Mouse (Mus musculus): ENCODE data around the gene Ihh. TPM values are rescaled to one million over a fixed set of nuclear protein-coding genes. Genes with fewer than 3 reads are reported as not detected.
A peak's percentile ranks its signal among the peaks of the same experiment; 100 is the strongest.

Gene Ihh
- polyA plus RNA-seq, 1 experiment from 2014 or later: 0.17 TPM

- Histone ChIP-seq H3K9ac (ENCODE audit: low read length) (no peak overlapping the region), H3K27me3 (ENCODE audit: control insufficient read depth, insufficient read depth, low read length) (peaks cover 18% of the 10 kb centered on the region), H3K36me3 (ENCODE audit: control insufficient read depth, insufficient read depth) (no peaks in the 10 kb centered on the region), H3K27ac (ENCODE audit: low read length) (no peak overlapping the region), H3K4me2 (ENCODE audit: low read depth, low read length) (no peak overlapping the region), H3K4me1 (ENCODE audit: control insufficient read depth, insufficient read depth, low read length) (no peaks in the 10 kb centered on the region), H3K4me3 (ENCODE audit: low read length) (no peak overlapping the region), H3K9me3 (replicated peaks; ENCODE audit: control insufficient read depth, low read length) (no peaks in the 10 kb centered on the region)
- no peak; the same call in 1 of the 2 replicates for ATAC-seq (replicated peaks; ENCODE audit: extremely low read depth, insufficient read depth, low FRiP score)
- 32% methylated on average over 6 of the region's 6 CpGs for WGBS
Observed at GRCm38 (mm10) chr1:74926721-74927120, 24.8 kb downstream of the Ihh start.

DNA sequence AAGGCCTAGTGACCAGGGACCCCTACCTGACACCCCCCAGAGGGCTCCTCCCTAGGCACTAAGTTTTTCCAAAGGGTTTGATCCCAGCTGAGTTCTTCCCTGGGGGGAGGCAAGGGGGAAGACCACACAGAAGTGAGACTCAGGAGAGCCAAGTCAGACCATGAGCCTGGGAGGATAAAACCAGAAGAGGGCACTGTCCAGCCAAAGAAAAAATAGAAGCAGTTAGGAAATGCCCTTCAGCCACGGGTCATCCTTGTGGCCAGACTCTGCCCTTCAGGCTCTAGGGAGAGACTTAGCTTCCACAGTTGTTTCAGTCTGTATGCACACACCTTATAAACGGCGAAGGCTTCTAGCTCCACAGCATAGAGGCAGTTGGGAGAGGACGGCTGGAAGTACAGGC lies 27.0 kb downstream of the Ihh start:
- Histone ChIP-seq H3K27me3 (ENCODE audit: control insufficient read depth, insufficient read depth, low read length) (peaks cover 16% of the 10 kb centered on the region), H3K36me3 (ENCODE audit: control insufficient read depth, insufficient read depth) (no peaks in the 10 kb centered on the region), H3K27ac (ENCODE audit: low read length) (no peak overlapping the region), H3K4me1 (ENCODE audit: control insufficient read depth, insufficient read depth, low read length) (no peaks in the 10 kb centered on the region), H3K9ac (ENCODE audit: low read length) (no peak overlapping the region), H3K4me2 (ENCODE audit: low read depth, low read length) (no peak overlapping the region), H3K9me3 (replicated peaks; ENCODE audit: control insufficient read depth, low read length) (no peaks in the 10 kb centered on the region), H3K4me3 (ENCODE audit: low read length) (no peak overlapping the region)
- 67% methylated on average over 4 of the region's 4 CpGs for WGBS
- ATAC-seq (replicated peaks; ENCODE audit: extremely low read depth, insufficient read depth, low FRiP score): no peak

- WGBS: 35% methylated on average over 13 of the region's 13 CpGs
- H3K9me3 ChIP-seq (replicated peaks; ENCODE audit: control insufficient read depth, low read length): no peaks in the 10 kb centered on the region; the same call in 1 of the 2 replicates
- no peak overlapping the region; the same call in 1 of the 2 replicates for H3K4me2 ChIP-seq (ENCODE audit: low read depth, low read length)
- no peak overlapping the region for H3K4me3 ChIP-seq (ENCODE audit: low read length)
- peaks cover 9% of the 10 kb centered on the region; the same call in 1 of the 2 replicates for H3K27me3 ChIP-seq (ENCODE audit: control insufficient read depth, insufficient read depth, low read length)
- H3K4me1 ChIP-seq (ENCODE audit: control insufficient read depth, insufficient read depth, low read length): no peaks in the 10 kb centered on the region
- ATAC-seq (replicated peaks; ENCODE audit: extremely low read depth, insufficient read depth, low FRiP score): no peak
- no peak overlapping the region for H3K9ac ChIP-seq (ENCODE audit: low read length)
- no peaks in the 10 kb centered on the region for H3K36me3 ChIP-seq (ENCODE audit: control insufficient read depth, insufficient read depth)
- H3K27ac ChIP-seq (ENCODE audit: low read length): no peak overlapping the region
Observed at GRCm38 (mm10) chr1:74915706-74916105, 35.8 kb downstream of the Ihh start.

DNA sequence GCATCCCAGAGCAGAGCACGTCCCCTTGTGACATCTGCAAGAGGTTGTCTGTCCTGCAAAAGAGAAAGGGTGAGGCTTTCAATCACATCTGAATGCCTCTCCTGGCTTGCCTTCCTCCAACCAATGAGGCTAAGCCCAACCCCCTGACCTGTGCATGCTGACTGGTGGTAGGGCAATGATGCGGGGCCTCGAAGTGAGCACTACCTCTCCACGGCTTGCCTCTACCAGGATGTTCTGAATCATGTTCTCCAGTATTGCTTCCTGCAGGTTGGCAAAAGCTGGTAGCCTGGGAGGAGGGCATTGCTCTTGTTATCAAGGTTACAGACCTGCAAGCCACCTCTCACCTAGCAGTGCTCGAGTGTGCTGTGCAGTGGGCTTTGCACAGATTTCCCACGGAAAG lies 49.3 kb downstream of the Ihh start:
- no peaks in the 10 kb centered on the region for H3K36me3 ChIP-seq (ENCODE audit: control insufficient read depth, insufficient read depth)
- WGBS: 20% methylated on average over 6 of the region's 6 CpGs
- H3K4me3 ChIP-seq (ENCODE audit: low read length): no peak overlapping the region
- H3K9ac ChIP-seq (ENCODE audit: low read length): no peak overlapping the region
- no peak overlapping the region for H3K27ac ChIP-seq (ENCODE audit: low read length)
- H3K9me3 ChIP-seq (replicated peaks; ENCODE audit: control insufficient read depth, low read length): no peaks in the 10 kb centered on the region
- peaks cover 78% of the 10 kb centered on the region for H3K27me3 ChIP-seq (ENCODE audit: control insufficient read depth, insufficient read depth, low read length)
- no peak overlapping the region for H3K4me2 ChIP-seq (ENCODE audit: low read depth, low read length)
- H3K4me1 ChIP-seq (ENCODE audit: control insufficient read depth, insufficient read depth, low read length): peaks cover 8% of the 10 kb centered on the region; the same call in 1 of the 2 replicates
- ATAC-seq (replicated peaks; ENCODE audit: extremely low read depth, insufficient read depth, low FRiP score): no peak

DNA sequence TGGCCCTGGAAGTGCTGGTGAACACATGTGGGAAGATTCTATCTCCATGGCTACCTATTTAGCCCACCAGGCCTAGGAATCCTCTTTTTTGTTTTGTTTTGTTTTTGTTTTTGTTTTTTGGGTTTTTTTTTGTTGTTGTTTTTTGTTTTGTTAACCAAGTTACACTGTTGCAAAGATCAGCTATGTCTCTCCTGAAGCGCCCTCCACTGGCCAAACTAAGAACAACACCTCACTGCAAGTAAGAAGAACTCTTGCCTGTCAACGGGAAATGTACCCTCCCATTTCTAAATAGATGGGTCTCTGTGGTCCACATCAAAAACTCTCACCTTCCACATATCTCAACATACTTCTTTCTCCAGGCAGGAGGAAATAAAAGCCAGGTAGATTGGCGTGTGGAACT lies 49.8 kb downstream of the Ihh start:
- H3K4me3 ChIP-seq (ENCODE audit: low read length): no peak overlapping the region
- H3K36me3 ChIP-seq (ENCODE audit: control insufficient read depth, insufficient read depth): no peaks in the 10 kb centered on the region
- no peak overlapping the region for H3K4me2 ChIP-seq (ENCODE audit: low read depth, low read length)
- H3K27ac ChIP-seq (ENCODE audit: low read length): no peak overlapping the region
- peaks cover 80% of the 10 kb centered on the region for H3K27me3 ChIP-seq (ENCODE audit: control insufficient read depth, insufficient read depth, low read length)
- WGBS: 5% methylated on average over 3 of the region's 3 CpGs
- ATAC-seq (replicated peaks; ENCODE audit: extremely low read depth, insufficient read depth, low FRiP score): no peak
- no peak overlapping the region for H3K9ac ChIP-seq (ENCODE audit: low read length)
- H3K4me1 ChIP-seq (ENCODE audit: control insufficient read depth, insufficient read depth, low read length): peaks cover 8% of the 10 kb centered on the region; the same call in 1 of the 2 replicates
- H3K9me3 ChIP-seq (replicated peaks; ENCODE audit: control insufficient read depth, low read length): no peaks in the 10 kb centered on the region

DNA sequence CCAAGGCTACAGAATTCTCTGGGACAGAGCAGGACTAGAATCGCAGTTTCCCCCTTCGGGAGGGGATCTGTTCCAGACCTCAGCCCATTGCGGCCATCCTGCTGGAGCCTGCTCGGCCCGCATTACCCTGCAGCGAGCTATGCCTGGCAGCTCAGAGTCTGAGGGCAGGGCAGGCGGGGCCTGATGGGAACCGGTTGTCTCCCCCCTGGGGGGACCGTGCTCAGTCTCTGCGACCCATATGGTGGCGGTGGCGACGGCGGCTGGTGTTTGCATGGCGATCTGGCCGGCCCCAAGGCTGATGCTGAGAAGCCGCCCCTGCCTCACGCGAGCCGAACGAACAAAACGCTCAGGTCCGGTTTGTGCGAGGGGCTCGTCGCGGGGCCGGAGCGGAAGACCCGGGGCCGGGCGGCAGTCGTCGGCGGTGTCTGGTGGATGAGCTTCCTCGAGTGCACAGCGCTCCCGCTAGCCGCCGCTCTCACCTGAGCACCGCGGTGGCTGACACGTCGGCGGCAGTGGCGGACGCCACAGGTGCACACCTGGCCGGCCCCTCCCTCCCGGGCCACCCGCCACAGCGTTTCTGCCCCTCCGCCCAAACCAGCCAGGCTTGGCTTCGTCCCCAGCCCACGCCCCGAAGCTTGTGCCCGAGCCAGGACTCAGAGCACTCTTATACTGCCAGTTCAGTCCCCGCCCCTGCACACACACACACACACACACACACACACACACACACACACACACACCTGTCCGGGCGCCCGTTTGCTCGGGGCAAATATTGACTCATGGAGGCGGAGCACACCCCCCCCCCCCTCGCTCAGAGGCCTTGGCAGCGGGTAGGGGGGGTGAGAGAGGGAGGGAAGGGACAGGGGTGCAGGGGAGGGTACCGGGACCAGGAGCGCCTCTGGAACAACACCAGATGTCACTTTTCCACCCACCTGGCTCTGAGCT lies 50.9 kb downstream of the Ihh start:
- peaks cover 91% of the 10 kb centered on the region for H3K27me3 ChIP-seq (ENCODE audit: control insufficient read depth, insufficient read depth, low read length)
- ATAC-seq (replicated peaks; ENCODE audit: extremely low read depth, insufficient read depth, low FRiP score): no peak; the same call in 1 of the 2 replicates
- no peak overlapping the region for H3K27ac ChIP-seq (ENCODE audit: low read length)
- H3K4me3 ChIP-seq (ENCODE audit: low read length): peak overlapping the region; percentile 41
- H3K36me3 ChIP-seq (ENCODE audit: control insufficient read depth, insufficient read depth): no peaks in the 10 kb centered on the region
- no peak overlapping the region for H3K9ac ChIP-seq (ENCODE audit: low read length)
- peak overlapping the region; percentile 59 for H3K4me2 ChIP-seq (ENCODE audit: low read depth, low read length)
- H3K9me3 ChIP-seq (replicated peaks; ENCODE audit: control insufficient read depth, low read length): no peaks in the 10 kb centered on the region
- peaks cover 8% of the 10 kb centered on the region; the same call in 1 of the 2 replicates for H3K4me1 ChIP-seq (ENCODE audit: control insufficient read depth, insufficient read depth, low read length)
- WGBS: 2% methylated on average over 59 of the region's 66 CpGs

GRCm38 (mm10) chr1:74898656-74899431 lies 52.6 kb downstream of the Ihh start:
- peaks cover 93% of the 10 kb centered on the region for H3K27me3 ChIP-seq (ENCODE audit: control insufficient read depth, insufficient read depth, low read length)
- H3K4me1 ChIP-seq (ENCODE audit: control insufficient read depth, insufficient read depth, low read length): peaks cover 8% of the 10 kb centered on the region; the same call in 1 of the 2 replicates
- no peak overlapping the region for H3K9ac ChIP-seq (ENCODE audit: low read length)
- no peak overlapping the region for H3K4me2 ChIP-seq (ENCODE audit: low read depth, low read length)
- H3K9me3 ChIP-seq (replicated peaks; ENCODE audit: control insufficient read depth, low read length): no peaks in the 10 kb centered on the region
- no peaks in the 10 kb centered on the region for H3K36me3 ChIP-seq (ENCODE audit: control insufficient read depth, insufficient read depth)
- H3K27ac ChIP-seq (ENCODE audit: low read length): no peak overlapping the region
- 0 out of 2 replicates have a peak, but pooled peaks have one; percentile 28 for ATAC-seq (replicated peaks; ENCODE audit: extremely low read depth, insufficient read depth, low FRiP score)
- 9% methylated on average over 6 of the region's 10 CpGs for WGBS
- no peak overlapping the region for H3K4me3 ChIP-seq (ENCODE audit: low read length)

- Histone ChIP-seq H3K9me3 (replicated peaks; ENCODE audit: control insufficient read depth, low read length) (no peaks in the 10 kb centered on the region), H3K4me2 (ENCODE audit: low read depth, low read length) (no peak overlapping the region), H3K4me3 (ENCODE audit: low read length) (no peak overlapping the region), H3K36me3 (ENCODE audit: control insufficient read depth, insufficient read depth) (no peaks in the 10 kb centered on the region), H3K27me3 (ENCODE audit: control insufficient read depth, insufficient read depth, low read length) (peaks cover 93% of the 10 kb centered on the region), H3K27ac (ENCODE audit: low read length) (no peak overlapping the region), H3K4me1 (ENCODE audit: control insufficient read depth, insufficient read depth, low read length) (peaks cover 9% of the 10 kb centered on the region; the same call in 1 of the 2 replicates), H3K9ac (ENCODE audit: low read length) (no peak overlapping the region)
- WGBS: 6% methylated on average over 7 of the region's 7 CpGs
- ATAC-seq (replicated peaks; ENCODE audit: extremely low read depth, insufficient read depth, low FRiP score): no peak
Observed at GRCm38 (mm10) chr1:74897976-74898375, 53.5 kb downstream of the Ihh start.

All from heart, embryonic 16.5 days (tissue).